Mouse (Mus musculus) liver, postnatal 0 days (tissue): Measurements from ENCODE around the gene Aacs. TPM values are rescaled to one million over a fixed set of nuclear protein-coding genes. Genes with fewer than 3 reads are reported as not detected.
"Not testable (repeated sequence)": the region's sequence is repeated elsewhere in the genome, so short reads cannot be mapped to it uniquely, and the experiment has no call there.

ENCODE experiments used
- ATAC-seq: fragments of 200-750 bp; cut with Nextera tagmentation; 2 replicates; pipeline ENCODE4 v1.8.0; 2017; ENCODE audit warnings: mild to moderate bottlenecking, moderate library complexity
- DNase-seq: peaks from one replicate; pipeline ENCODE4 v3.0.0-alpha.2; 2016
- H3K27ac ChIP-seq: fragments of 300-500 bp; sonication (generic); 2 replicates; pipeline ENCODE4 v1.5.1; 2014; ENCODE audit warnings: antibody characterized with exemption, moderate library complexity, mild to moderate bottlenecking, low read depth
- H3K27me3 ChIP-seq: fragments of 300-500 bp; sonication (generic); 2 replicates; pipeline ENCODE4 v1.6.1; 2014; ENCODE audit warnings: low read length, control low read depth, mixed read lengths; ENCODE audit not compliant: insufficient read depth
- H3K36me3 ChIP-seq: fragments of 300-500 bp; sonication (generic); replicated peaks from 2 replicates; pipeline ENCODE4 v1.6.1; 2014; ENCODE audit warnings: mild to moderate bottlenecking, control low read depth, low read length, moderate library complexity, mixed read lengths; ENCODE audit not compliant: insufficient read depth
- H3K4me1 ChIP-seq: fragments of 300-500 bp; sonication (generic); 2 replicates; pipeline ENCODE4 v1.6.1; 2014; ENCODE audit warnings: antibody characterized with exemption, mild to moderate bottlenecking, control low read depth; ENCODE audit not compliant: insufficient read depth
- H3K4me2 ChIP-seq: fragments of 300-500 bp; sonication (generic); 2 replicates; pipeline ENCODE4 v1.6.1; 2014; ENCODE audit warnings: low read depth, mild to moderate bottlenecking, low read length, moderate library complexity, mixed read lengths
- H3K4me3 ChIP-seq: fragments of 300-500 bp; sonication (generic); 2 replicates; pipeline ENCODE4 v1.5.1; 2014; ENCODE audit warnings: low read depth, low read length
- H3K9ac ChIP-seq: fragments of 300-500 bp; sonication (generic); replicated peaks from 2 replicates; pipeline ENCODE4 v1.6.1; 2014; ENCODE audit warnings: mild to moderate bottlenecking, moderate library complexity
- H3K9me3 ChIP-seq: fragments of 300-500 bp; sonication (generic); 2 replicates; pipeline ENCODE4 v1.6.1; 2016; ENCODE audit warnings: mild to moderate bottlenecking, control low read depth, low read length, mixed read lengths
- CTCF ChIP-seq: sonication (generic); IDR thresholded peaks from 2 replicates; pipeline ENCODE4 v1.5.1; 2016; ENCODE audit warnings: antibody characterized with exemption, low read depth
- EP300 ChIP-seq: IDR thresholded peaks from 2 replicates; pipeline ENCODE4 v1.6.1; 2016; ENCODE audit warnings: antibody characterized with exemption, low read depth, mild to moderate bottlenecking
- WGBS: fragments of 180-500 bp; shearing (Covaris S2); extraction: QIAGEN DNeasy Blood & Tissue Kit; methylation state at CpG from one replicate; pipeline ENCODE4 v1.1.7; 2014; ENCODE audit not compliant: insufficient replicate concordance; 5-methylcytosine and 5-hydroxymethylcytosine counted together
- polyA plus RNA-seq: library from polyadenylated mRNA; unstranded; fragments of >200 nt; fragmentation: Nextera tagmentation; extraction: Ambion mirVana; gene quantifications from 2 replicates; pipeline ENCODE4 v1.2.1, GENCODE M21; 2015

Gene Aacs
- polyA plus RNA-seq, 1 experiment from 2014 or later: 4.6 TPM

DNA sequence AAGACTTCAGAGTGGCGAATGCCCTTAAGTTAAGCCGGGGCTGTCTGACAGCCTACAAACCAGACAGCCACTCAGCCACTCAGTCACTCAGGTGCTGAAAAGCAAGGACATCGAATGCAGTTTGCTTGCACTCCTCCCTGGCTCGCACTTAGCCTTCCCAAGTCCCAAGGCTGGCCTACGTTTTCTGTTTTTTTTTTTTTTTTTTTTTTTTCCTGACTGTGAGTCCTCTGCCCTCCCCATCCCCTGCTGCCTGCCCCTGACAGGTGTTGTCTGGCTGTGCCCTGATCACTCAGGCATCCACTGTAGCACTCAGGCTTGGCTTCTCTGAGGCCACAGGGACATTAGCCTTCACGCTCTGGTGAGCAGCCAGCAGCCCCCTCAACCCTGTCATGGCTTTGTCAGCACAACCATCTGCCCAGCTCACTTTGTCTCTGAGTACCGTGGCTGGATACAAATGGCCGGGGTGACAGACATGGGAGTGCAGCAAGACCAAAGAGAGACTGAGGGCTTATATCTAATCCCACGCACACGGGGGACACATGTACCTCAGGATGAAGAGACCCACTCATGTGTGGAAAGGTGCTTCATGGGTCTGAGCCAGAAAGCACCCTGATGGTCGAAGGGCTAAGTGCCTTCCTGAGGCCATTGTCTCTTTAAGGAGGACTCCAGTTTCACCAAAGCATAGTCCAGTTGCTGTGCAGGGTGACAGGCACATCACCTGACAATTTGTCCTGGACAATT is 11.9 kb downstream of the Aacs start:
- peaks cover 8% of the 10 kb centered on the region for H3K4me1 ChIP-seq
- H3K27ac ChIP-seq: no peak overlapping the region
- no peaks in the 10 kb centered on the region for H3K9me3 ChIP-seq
- 76% methylated on average over 11 of the region's 11 CpGs for WGBS
- no peaks in the 10 kb centered on the region for H3K27me3 ChIP-seq
- ATAC-seq (no peak), DNase-seq (no peak)
- TF ChIP-seq EP300 (no peak), CTCF (no peak)
- H3K36me3 ChIP-seq: peaks cover 32% of the 10 kb centered on the region
- no peak overlapping the region for H3K4me2 ChIP-seq
- no peak overlapping the region for H3K4me3 ChIP-seq
- H3K9ac ChIP-seq: no peak overlapping the region

DNA sequence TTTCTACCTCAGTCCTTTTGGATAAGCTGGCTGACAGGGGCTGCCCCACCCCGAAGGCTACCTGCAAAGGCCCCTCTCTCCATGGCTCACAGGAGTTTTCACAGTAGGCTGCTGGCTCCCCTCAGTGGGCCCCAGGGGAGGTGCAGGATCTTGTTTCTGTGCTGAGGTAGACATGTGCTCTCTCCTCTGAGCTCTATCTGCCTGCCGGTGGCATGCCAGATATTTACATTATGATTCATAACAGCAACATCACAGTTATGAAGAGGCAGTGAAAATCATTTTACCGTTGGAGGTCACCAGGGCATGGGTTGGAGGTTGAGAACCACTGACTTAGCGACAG is 12.5 kb downstream of the Aacs start:
- ATAC-seq: no peak
- no peak overlapping the region for H3K9ac ChIP-seq
- 62% methylated on average over 4 of the region's 4 CpGs for WGBS
- H3K27ac ChIP-seq: no peak overlapping the region
- H3K4me1 ChIP-seq: peaks cover 8% of the 10 kb centered on the region
- no peaks in the 10 kb centered on the region for H3K9me3 ChIP-seq
- TF ChIP-seq CTCF (peak; percentile 56), EP300 (no peak)
- H3K27me3 ChIP-seq: no peaks in the 10 kb centered on the region
- DNase-seq: no peak
- peaks cover 32% of the 10 kb centered on the region for H3K36me3 ChIP-seq
- H3K4me3 ChIP-seq: no peak overlapping the region
- H3K4me2 ChIP-seq: no peak overlapping the region

DNA sequence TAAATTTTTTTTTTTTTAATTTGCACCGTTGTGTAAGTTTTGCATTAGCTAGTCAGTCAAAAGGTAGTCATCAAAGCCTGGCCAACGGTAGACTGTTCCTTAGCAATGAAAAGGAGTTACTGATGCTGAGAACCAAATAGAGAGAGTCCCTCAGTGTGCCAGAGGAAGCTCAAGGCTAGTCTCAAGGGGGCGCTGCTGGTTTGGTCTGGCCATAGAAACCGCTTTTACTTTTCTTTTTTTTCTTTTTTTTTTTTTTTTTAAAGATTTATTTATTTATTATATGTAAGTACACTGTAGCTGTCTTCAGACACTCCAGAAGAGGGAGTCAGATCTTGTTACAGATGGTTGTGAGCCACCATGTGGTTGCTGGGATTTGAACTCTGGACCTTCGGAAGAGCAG is 13.3 kb downstream of the Aacs start:
- not testable (repeated sequence) for H3K27me3 ChIP-seq, H3K9me3 ChIP-seq, H3K4me1 ChIP-seq, H3K9ac ChIP-seq, H3K4me3 ChIP-seq, H3K4me2 ChIP-seq, H3K27ac ChIP-seq, DNase-seq, ATAC-seq
- H3K36me3 ChIP-seq: peaks cover 27% of the 10 kb centered on the region
- WGBS: 79% methylated on average over 5 of the region's 5 CpGs

DNA sequence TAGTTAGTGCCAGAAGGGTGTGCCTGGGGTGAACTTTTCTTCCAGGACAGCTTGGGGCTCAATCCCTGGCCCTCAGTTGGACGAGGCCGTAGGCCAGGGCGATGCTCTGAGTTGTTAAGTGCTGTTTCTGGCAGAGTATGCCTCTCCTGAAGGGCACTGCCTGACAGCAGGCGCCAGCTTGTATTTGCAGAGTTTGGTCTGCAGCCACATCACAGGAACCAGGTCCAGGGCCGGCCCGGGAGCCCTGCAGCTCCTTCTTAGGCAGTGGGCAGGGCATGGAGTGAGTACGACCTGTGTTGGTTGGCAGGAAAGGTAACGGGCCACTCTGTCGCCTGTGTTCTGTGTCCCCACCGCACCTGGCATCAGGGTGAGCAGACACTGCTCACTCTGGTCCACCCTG is 15.5 kb downstream of the Aacs start:
- no peaks in the 10 kb centered on the region for H3K27me3 ChIP-seq
- DNase-seq: no peak
- no peak overlapping the region for H3K4me3 ChIP-seq
- no peaks in the 10 kb centered on the region for H3K4me1 ChIP-seq
- H3K9ac ChIP-seq: no peak overlapping the region
- no peak for TF ChIP-seq EP300
- TF ChIP-seq CTCF: no peak
- no peak overlapping the region for H3K27ac ChIP-seq
- peaks cover 30% of the 10 kb centered on the region for H3K36me3 ChIP-seq
- H3K9me3 ChIP-seq: no peaks in the 10 kb centered on the region
- 81% methylated on average over 10 of the region's 10 CpGs for WGBS
- no peak overlapping the region for H3K4me2 ChIP-seq
- no peak for ATAC-seq

DNA sequence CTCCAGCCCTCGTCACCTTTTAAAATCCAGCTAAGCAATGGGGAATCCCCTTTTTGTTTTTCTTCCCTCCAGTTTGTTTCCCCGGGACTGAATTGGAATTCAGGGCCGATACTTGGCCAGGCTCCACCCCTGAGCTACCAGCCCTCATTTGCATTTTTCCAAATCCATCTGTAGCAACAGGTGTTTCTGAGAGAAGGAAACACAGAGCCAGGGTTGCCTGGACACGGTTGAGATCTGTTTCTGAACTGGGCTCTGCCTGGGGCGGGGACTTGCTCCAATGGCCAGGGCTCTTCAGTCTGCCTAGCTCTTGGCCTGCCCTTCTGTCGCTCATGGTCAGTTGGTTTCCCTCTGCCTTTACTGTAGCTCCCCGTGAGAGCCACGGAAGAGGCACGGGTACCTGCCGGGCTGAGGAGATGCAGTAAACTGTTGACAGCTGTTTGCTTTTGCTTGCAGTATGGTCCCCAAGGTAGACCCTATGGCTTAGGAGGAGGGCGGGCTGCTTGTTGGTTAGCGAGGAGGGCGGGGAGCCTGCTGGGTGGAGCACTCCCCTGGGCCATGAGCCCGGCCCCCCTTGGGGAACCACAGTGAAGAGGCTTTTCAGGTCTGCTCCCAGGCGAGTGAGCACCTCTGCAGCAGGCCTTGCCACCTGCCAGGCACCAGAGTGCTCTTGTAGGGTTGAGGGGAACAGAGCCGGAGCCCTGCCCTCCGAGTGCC is 16.9 kb downstream of the Aacs start:
- no peak overlapping the region for H3K4me2 ChIP-seq
- peaks cover 27% of the 10 kb centered on the region for H3K36me3 ChIP-seq
- no peaks in the 10 kb centered on the region for H3K9me3 ChIP-seq
- no peak overlapping the region for H3K4me3 ChIP-seq
- no peak overlapping the region for H3K27ac ChIP-seq
- TF ChIP-seq CTCF (no peak), EP300 (no peak)
- DNase-seq (no peak), ATAC-seq (no peak)
- no peak overlapping the region for H3K9ac ChIP-seq
- no peaks in the 10 kb centered on the region for H3K27me3 ChIP-seq
- 79% methylated on average over 17 of the region's 17 CpGs for WGBS
- no peaks in the 10 kb centered on the region for H3K4me1 ChIP-seq

DNA sequence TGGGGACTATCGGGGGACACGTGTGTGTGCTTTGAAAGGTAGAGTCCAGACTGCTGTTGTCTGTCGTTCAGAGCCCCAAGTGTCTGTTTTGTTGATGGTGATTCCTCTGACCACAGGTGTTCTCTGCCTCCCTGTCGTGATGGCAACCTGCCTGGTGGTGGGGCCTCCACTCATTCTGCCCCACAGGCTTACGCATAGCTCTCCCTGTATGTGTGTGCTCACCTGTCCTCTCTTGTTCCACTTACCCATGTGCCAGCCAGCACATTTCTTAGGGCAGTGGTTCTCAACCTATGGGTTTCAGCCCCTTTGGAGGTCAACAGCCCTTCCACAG is 17.4 kb downstream of the Aacs start:
- WGBS: 73% methylated on average over 5 of the region's 5 CpGs

More for the DNA sequence above, 17.4 kb downstream of the Aacs start:
- DNase-seq (no peak), ATAC-seq (no peak)
- Histone ChIP-seq H3K27ac (no peak overlapping the region), H3K4me2 (no peak overlapping the region), H3K4me3 (no peak overlapping the region), H3K9ac (no peak overlapping the region), H3K9me3 (no peaks in the 10 kb centered on the region), H3K27me3 (no peaks in the 10 kb centered on the region), H3K36me3 (peaks cover 27% of the 10 kb centered on the region), H3K4me1 (no peaks in the 10 kb centered on the region)
- TF ChIP-seq CTCF (no peak), EP300 (no peak)
